Mouse (Mus musculus) kidney, adult 8-10 months (tissue): ENCODE measurements around the gene Epha4.

ENCODE experiments used
- DNase-seq, 2 experiments: peaks; one replicate each; pipeline ENCODE4 v3.0.0; 2022

The Epha4 gene

DNA sequence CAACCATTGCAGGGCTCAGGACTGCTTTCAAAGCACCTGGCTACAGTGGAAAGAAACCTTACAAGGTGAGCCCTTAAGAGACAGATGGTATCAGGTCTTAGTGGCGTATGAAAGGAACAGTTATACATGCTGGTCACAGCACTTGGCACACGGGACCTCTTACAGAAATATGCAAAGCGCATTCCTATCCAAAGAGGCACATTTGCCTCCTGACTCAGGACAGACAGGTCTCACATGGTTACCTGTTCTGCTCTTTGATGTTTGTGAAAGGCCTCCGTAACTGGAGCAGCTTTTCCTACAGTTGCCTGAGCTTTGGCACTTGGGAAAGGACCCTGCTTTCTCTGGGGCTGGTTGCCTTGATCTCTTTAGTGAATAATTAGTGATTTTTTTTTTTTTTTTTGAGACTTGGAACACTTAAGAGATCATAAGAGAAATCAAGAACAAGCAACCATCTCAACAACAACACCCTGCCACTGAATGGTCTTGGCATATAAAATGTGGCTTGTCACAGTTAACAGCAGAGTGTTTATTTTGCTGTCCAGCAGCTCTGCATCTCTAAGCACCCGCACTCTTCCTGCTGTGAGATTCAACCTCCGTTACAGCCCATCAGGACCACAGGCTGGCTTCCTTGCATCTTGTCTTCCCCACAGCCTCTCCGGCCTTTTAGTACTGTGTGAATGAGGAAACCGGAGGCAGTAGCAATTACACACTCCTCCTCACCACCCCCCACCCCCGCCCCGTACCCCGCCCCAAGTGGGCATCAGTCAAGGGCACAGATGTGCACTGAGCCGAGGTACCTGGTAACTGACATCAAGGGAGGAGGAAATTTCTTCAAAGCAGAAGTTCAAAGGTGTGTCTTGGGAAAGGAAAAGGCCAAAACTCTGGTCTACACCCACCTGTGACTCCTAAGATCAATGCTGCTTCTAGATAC lies 41.2 kb downstream of the Epha4 start:
- no peak for DNase-seq

DNA sequence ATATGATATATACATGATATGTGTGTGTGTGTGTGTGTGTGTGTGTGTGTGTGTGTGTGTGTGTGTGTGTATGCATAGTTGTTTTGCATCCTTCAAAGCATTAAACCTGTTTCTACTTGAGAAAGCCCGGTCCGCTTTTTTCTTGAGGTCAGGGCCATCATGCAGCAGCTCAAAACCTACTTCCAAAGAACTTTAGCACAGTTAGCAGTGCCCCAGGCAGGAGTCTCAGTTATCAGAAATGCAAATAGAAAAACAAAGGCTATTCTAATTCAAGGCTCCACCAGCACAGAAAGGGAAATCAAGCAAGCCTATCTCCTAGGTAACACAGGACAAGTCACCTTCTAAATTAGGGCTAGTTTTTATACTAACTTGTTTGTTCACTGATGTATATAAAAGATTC lies 42.3 kb downstream of the Epha4 start:
- DNase-seq = no peak

DNA sequence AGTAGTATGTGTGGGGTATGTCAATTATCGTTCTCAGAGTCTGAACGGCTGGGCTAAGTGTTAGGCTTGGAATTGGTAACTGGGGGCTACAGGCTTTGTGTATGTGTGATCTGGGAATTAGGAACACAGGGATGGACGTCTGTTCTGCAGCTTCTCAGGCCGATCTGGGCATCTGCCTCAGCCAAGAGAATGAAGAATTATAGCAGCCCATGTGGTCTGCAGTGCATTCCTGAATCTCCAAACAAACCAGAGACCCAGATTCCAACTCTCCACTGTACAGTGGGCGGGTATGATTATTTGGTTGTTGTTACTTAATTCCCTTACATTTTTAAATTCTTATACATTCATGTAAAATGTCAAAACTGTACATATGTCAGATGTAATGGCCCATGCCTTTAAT lies 43.4 kb downstream of the Epha4 start:
- DNase-seq = no peak

DNA sequence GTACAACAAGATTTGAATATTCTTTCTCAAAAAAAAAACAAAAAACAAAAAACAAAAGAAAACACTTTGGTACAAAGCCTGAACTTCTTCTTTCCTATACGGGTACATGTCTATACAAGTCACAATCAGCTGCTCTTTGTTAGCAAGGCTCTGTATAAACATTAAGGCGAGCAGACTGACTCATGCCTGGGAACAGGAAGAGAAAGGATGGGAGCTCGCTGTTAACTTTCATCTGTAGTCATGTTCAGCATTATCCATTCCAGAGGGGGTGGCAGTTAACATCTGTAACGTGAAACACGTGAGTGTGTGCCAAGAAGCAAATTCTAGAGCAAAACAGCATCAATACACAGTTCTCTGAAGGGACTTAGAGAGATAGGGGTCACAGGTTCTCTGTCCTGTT lies 43.9 kb downstream of the Epha4 start:
- DNase-seq = no peak

DNA sequence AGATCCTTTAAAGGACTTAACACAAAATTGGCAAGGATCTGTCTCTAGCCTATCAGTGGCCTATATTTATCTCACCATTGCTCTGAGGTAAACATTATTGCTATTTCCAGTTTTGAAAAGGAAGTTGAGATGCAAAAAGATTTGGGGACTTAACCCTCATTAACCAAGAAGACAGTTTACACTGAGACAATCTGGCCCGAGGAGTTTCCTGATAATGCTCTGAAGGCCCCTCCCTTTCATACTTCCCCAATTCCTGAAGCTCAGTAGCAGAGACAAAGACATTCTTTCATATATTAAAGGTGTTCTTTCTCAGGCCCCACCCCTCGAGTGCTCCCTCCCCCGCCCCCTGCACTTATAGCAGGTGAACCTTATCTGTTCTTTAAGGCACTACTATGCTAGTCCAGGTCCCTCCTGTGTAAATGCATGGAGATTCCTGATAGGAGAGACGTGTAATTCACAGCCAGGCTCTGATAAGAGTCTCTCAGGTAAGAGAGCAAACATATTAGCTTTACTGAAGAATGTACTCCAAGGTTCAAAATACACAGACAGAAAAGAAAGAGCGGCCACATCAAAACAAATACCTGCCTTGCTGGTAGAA lies 46.1 kb downstream of the Epha4 start:
- DNase-seq = no peak

DNA sequence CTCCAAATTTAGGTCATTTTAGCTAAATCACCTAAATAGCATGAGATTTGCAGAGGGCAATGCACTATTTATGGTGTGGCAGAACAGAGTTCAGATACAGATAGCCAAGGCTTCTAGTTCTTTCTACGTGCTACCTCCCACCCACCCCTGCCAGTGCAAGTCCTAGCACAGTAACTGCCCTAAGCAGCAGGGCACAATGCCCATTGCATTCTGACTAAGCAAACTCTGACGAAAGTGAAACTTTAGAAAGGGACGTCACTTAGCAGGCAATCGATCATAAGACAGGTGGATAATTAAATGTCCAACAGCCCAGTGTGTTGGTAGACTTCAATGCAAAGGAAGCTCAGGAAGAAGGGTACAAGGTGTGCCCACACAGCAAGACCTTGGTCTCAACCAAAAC lies 49.4 kb downstream of the Epha4 start:
- DNase-seq = no peak

DNA sequence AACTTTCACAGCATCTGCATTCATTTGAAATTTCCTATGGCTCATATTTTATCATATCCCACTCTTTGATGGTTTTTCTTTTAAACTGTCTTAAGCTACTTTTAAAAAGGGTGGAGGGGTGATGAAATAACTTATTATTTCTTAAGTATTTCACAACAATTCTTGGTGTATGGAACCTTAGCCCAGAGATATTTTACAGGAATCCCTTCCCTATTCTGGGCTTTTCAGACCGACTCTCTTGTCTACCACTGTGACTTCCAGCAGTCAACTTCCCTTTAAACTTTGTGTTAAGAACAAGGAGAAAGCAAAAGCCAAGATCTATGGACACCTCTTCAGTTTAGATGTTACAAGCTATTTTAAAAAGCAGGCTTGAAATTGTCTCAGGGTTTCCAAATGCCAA lies 50.8 kb downstream of the Epha4 start:
- no peak for DNase-seq

DNA sequence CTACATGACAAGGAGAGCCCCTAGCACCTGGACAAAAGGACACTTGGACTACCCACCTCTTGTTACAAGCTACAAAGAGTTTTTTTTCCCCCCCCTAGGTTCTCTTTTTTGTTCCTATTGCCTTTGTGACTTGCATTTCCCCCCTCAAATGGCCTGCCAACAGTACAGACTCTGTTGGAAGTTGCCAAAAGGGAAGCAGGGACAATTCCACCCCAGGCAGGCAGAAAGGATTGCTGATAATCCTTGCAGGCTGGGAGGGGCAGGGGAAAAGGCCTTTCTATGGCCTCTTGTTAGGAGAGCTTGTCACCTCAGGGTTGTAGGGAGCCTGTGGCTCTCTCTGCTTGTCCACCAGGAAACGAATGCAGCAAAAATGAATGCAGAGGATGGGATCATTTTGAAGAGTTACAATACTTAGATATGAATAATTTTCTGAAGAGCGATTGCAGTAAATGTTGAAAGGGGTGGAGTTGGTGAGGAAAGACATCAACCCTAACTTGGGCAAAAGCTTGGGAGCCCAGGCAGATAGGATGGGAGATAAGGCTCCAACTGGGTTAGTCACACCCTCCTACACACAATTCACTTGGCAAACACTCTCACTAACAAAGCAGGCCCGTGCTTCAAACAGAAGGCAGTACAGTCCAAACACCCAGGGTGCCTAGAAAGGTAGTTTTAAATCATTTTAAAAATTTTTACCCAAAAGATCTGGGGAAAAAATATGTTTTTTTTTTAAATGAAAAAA lies 52.8 kb downstream of the Epha4 start:
- DNase-seq = no peak

DNA sequence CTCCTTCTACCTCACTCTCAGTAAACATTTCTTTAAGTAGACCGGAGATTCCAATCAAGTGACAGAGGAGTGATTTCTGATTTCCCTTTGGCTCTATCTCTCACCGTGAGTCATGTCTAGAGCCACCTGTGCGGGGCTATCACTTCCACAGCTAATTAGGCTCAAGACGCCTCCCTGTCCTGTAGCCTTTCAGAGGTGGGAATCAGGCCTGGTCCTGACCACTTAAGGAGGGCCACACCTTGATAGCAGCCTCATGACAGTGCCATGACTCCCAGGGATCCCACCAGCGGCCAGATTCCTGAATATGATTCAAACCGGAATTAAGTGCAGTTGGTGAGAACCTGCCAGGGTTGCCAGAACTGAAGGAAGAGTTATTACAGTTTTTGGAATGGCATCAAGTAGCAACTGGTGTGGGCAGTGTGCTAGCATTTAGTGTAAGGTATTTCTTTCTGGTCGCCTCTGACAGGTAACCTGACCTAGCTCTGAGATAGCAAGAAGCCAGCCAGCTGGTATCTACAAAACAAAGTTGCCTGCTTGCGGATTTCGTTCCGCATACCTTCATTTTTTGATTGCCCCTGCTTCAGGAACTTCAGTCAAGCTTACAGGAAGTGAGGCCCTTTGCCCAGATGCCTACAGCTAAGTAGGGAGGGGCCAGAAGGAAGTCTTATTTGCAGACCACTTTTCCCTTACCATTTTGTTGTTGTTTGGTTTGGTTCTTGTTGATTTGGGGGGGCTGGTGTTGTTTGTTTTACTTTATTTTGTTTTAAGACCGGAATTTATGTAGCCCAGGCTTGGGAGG lies 53.9 kb downstream of the Epha4 start:
- no peak for DNase-seq

DNA sequence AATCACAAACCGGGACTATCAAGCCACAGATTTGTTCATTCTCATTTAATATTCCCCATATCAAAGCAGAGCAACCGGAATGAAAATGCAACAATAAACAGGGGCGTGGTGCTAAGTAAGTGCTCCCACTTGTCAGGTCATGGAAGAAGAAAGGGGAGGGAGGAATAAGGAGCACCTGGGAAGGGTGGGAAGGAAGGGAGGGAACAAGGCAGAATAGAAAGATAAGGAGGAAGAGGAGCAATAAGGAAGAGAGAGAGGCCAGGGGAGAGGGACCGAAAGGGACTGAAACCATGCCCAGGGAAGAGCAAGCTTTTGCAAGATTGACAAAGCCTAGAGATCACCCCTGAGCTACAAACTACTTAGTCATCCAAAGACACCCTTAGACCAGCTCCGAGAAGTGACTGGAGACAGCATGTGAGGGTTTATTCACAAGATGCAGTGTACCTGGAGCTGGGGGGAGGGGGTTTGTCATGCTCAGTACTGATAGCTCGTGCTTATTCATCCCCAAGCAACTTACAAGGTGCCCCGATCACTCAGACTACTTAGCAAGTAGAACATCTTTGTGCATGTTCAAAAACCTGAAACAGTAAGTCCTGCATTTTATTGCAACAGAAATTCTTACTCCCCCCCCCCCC lies 56.0 kb downstream of the Epha4 start:
- no peak for DNase-seq

DNA sequence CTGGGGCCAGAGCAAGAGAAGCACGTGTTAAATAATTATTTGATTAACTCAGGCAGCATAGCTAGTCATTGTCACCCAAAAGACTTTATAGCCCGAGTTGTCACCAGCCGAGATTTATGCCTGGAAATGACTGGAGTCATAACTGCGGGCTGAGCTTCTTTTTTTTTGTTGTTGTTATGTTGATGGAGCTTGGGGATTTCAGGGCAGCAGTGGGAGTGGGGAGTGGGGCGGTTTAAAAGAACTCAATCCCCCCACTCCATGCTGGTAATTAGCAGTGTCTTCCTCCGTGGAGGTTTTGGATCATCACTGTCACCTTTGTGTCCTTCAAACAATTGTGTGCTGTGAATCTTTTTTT lies 57.5 kb downstream of the Epha4 start:
- no peak for DNase-seq

DNA sequence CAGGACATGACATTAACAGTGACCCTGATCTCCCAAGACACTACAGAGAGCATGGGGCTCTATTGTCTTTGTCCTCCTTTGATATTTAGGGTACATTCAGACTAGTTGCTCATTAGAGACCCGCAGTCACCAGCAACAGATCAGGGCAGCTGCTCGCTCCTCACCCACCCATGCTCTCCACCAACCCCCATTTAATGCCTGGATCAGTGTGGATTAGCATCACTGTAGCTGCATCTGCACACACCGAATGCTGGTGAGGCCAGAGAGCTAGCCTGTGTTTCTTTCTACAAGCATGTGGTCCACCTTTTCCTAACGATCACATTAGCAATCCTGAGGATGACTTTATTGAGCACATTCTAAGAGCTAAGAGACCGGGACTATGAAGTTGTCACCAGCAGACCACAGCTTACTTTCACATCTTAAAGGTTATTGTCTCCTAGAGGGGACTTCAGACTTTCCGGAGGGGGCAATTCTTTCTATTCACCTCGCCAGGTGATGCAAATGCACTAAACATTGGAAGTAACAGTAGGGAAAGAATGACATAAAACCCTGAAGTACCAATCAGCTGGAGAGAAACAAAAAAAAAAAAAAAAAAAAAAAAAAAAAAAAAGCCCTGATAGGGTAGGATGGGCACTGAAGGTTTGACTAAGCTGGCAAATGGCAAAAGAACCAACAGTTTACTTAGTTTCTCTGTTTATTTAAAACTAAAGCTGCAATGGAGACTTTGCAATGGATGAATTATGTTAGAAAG lies 58.0 kb downstream of the Epha4 start:
- no peak for DNase-seq

DNA sequence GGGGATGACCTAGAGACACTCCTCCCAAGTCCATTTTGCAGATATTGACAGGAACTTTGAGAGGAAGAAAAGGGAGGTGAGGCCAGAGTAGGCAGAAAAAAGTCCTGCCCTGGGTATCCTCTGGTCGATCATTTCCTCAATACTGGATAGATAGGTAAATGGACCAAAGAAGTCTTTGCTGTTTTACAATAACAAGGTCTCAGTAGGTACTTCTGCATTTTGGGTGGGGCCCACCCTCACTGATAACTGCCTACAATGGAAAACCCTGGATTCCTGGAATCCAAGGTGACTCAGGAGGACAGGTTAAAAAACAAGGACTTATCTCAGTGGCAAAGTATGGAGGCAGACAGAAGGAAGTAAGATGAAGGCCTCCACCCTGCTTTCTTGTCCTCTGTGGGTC lies 61.1 kb downstream of the Epha4 start:
- DNase-seq = no peak

DNA sequence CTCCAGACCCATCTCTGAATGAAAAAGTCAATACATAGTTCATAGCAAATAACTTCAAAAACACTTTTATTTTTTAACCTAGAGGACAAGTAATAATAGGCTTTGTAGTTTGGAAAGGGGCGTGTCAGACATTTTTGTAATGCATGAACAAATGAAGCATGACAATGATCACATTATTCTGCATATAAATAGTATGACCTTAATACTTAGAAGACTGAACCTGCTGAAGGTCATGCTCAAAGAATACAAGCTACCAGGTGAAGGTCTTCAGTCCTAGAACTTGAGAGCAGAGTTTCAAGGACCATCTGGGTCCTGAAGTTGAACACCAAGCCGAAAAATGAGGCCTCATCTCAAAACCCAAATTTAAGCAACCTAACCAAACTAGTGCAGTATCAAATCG lies 62.2 kb downstream of the Epha4 start:
- no peak for DNase-seq

DNA sequence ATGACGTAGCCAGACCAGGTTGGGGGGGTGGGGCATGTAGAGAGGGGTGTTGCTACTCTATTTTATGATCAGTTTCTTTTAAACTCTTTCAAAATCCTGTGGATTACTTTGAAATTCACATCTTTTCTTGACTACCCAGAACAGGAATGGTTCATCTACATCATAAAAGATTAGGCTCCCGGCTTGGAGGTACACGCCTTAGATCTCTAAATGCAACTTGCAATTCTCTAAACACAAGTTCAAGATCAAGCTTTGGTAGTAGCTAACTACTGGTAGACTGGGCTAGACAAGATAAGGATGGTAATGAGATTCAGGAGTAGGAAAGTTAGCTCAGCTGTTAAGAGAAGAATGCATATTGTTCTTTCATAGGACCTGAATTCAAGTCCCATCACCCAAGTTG lies 63.3 kb downstream of the Epha4 start:
- no peak for DNase-seq

DNA sequence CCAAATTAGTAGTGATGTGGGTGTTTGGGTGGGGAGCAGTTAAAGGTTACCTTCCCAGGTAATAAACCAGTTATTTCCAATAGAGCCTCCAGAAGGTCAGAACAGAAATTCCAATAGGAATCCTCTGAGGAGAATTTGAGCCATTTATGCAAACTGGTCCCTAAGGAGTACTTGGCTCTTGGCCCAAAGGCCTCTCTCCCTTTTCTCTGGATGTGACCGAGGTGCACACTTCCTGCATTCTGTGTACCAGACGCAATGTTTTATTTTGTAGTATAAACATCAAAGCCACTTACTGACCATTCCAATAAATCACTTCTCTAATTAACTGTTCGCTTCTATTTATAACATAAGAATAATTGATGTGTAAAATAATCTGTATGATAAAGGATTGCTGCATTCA lies 64.7 kb downstream of the Epha4 start:
- no peak for DNase-seq

DNA sequence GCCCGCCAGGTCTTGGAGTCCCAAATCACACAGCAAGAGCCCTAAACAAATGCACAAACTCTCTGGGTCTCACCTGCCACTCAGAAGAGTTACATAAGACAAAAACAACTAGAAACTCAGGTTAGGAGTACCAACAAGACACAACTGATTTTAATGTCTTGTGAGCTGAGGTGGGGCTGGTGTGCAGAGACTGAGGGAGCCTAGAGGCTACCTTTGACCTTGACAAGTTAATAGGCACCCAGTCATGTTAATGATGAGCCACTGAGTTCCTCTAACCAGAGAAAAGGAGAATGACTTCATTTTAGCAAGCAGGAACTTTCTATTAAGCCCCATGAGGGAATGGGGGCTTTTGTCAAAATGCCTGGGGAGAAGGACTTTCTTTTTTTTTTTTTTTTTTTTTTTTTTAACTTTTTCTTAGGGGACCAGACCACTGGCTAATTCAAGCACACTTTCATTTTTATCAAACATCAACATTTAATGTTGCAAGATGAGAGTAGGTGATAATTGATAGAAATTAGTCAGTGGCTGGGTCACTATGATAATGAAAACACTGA lies 67.8 kb downstream of the Epha4 start:
- peak; percentile 67 to 84 for DNase-seq

DNA sequence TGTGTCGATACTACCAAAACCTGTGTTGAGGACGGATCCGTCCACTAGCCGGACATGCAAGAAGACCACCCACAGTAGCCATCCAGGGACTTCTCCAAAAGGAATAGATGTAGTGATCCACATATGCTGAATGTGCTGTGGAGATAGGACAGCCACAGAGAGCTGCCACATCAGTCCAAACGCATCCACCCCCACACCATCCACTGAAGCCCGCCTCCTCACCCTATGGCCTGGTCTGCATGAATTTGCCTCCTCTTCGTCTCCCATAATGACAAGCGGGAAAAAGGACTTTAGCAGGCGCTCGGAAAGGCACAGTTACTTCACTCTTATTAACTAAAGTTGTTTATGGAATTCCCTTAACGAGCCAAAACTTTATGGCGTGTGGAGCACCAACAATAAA lies 68.5 kb downstream of the Epha4 start:
- DNase-seq = no peak

DNA sequence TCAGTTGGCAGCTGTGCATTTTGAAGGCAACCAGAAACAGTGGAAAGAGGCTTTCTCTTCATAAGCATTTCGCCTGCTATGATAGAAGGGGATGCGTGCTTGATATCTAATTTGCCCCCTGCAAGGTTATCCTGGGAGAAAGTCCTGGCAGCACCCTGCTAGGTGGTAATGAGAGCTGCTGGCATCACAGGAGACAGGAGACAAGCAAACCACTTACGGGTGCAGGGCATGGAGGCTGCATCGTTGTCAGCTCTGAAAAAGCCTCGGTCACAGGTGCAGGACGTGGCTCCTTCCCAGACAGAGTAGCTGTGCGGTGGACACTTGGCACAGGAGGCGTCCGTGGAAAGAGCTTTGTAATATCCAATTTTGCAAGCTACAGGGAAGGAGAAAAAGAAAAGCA lies 70.2 kb downstream of the Epha4 start:
- DNase-seq = no peak

DNA sequence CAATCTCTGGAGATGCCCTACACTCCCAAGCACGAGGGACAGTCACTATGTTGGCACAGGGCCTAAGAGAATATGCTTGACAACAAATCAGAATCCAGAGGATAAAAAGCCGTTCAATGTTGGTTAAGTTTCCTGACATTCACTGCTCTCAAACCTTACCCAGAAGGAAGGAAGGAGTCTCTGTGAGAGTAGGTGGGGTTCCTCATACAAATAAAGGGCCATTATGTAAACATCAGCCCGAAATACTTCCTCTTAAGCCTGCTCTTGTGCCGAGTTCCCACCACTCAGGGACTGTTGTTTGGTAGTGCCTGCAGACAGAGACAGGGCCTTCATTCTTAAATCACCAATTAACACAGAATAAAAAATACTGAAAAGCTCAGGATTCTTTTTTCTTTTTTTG lies 72.9 kb downstream of the Epha4 start:
- no peak for DNase-seq

DNA sequence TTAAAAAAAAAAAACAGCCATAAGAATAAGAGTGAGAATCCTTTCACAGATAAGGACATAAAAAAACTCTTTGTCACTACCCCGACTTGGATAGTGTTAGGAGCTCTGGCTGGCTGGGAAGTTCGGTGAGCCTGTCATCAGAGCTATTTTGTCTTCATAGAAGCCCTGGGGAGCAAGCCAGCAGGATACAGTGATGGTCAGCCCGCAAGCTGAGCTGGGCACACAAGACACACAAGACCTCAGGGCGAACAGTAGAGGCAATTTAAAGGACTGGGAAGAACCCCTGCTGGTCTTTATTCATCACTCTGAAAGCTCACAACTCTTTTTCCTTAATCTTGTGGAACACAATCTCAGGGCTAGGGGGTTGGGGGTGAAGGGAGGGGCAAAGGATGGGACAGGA lies 73.5 kb downstream of the Epha4 start:
- DNase-seq = no peak

DNA sequence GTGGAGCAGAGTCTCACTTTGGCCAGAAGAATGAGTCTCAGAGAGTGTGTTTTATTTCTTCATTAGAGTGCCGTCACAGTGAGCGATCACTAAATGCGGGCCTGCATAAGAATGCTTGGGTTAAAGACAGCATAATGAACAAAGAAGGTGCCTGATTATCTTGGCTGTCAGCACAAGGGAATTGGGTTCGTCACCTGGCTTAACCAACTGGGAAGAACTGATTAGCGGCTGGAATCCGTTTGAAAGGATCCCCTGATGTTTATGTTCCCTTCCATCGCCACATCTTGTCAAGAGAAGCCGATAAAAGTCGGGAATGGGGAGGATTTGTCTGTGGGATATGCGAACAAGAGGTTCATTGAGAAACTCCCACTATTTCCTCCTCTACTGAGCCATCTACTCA lies 74.4 kb downstream of the Epha4 start:
- no peak for DNase-seq
